Mouse (Mus musculus): ENCODE results near the gene Aldh3b1. TPM values are rescaled to one million over a fixed set of nuclear protein-coding genes. Genes with fewer than 3 reads are reported as not detected.

Aldh3b1 gene
- total RNA-seq (2023; ENCODE audit: inconsistent age) = 8.7 to 9.6 TPM (median 9.1 TPM) in 4 replicates

GRCm38 (mm10) chr19:3929211-3929941 lies at the start of gene Aldh3b1:
Gene Aldh3b1 (minus strand): TSS chr19:3929808.

GRCm38 (mm10) chr19:3972229-3972628 lies 42.6 kb upstream of the Aldh3b1 start, which contains the start of gene Aldh3b2:
Gene Aldh3b2 (plus strand): TSS chr19:3972328.

GRCm38 (mm10) chr19:3958470-3958869 lies 28.9 kb upstream of the Aldh3b1 start, which contains the start of gene Aldh3b3:
Gene Aldh3b3 (plus strand): TSS chr19:3958645.

GRCm38 (mm10) chr19:3935032-3935895 lies 5.7 kb upstream of the Aldh3b1 start, which contains the start of gene Unc93b1:
Gene Unc93b1 (plus strand): TSS chr19:3935186.

GRCm38 (mm10) chr19:3912337-3913204 lies 17.0 kb downstream of the Aldh3b1 start, which contains the start of gene Ndufs8:
Gene Ndufs8 (minus strand): TSS chr19:3912774.

GRCm38 (mm10) chr19:3906795-3907786 lies 22.5 kb downstream of the Aldh3b1 start, which contains the start of gene Tcirg1:
Gene Tcirg1 (minus strand): TSS chr19:3907133.

Other genes with a start within 250 kb of the Aldh3b1 start
- 0.63 to 1.2 TPM (median 0.94 TPM) in 4 replicates for gene Lrp5, start 243.2 kb downstream of the Aldh3b1 start, total RNA-seq (2023; ENCODE audit: inconsistent age)
- gene 1810055G02Rik, start 221.5 kb downstream of the Aldh3b1 start, total RNA-seq (2023; ENCODE audit: inconsistent age) = 4.8 to 6.5 TPM (median 5.5 TPM) in 4 replicates
- 110 to 126 TPM (median 119 TPM) in 4 replicates for gene Kmt5b, start 162.4 kb downstream of the Aldh3b1 start, total RNA-seq (2023; ENCODE audit: inconsistent age)
- 51.3 to 66.2 TPM (median 60.2 TPM) in 4 replicates for gene Chka, start 78.0 kb downstream of the Aldh3b1 start, total RNA-seq (2023; ENCODE audit: inconsistent age)
- 135 to 176 TPM (median 152 TPM) in 4 replicates for gene Tcirg1, start 22.7 kb downstream of the Aldh3b1 start, total RNA-seq (2023; ENCODE audit: inconsistent age)
- 84.9 to 96.2 TPM (median 92.2 TPM) in 4 replicates for gene Ndufs8, start 17.0 kb downstream of the Aldh3b1 start, total RNA-seq (2023; ENCODE audit: inconsistent age)
- gene Unc93b1, start 5.4 kb upstream of the Aldh3b1 start, total RNA-seq (2023; ENCODE audit: inconsistent age) = 548 to 668 TPM (median 607 TPM) in 4 replicates
- gene Aldh3b3, start 28.8 kb upstream of the Aldh3b1 start, total RNA-seq (2023; ENCODE audit: inconsistent age) = 0.60 TPM in 1 of 4 replicates, not detected in the others
- gene Aldh3b2, start 42.5 kb upstream of the Aldh3b1 start, total RNA-seq (2023; ENCODE audit: inconsistent age) = 0.22 to 0.38 TPM in 2 of 4 replicates, not detected in the others
- gene Acy3, start 56.8 kb upstream of the Aldh3b1 start, total RNA-seq (2023; ENCODE audit: inconsistent age) = not detected in 4 replicates
- gene Tbx10, start 62.9 kb upstream of the Aldh3b1 start, total RNA-seq (2023; ENCODE audit: inconsistent age) = not detected in 4 replicates
- gene Nudt8, start 70.8 kb upstream of the Aldh3b1 start, total RNA-seq (2023; ENCODE audit: inconsistent age) = 22.3 to 28.3 TPM (median 25.0 TPM) in 4 replicates
- gene Gm49405, start 70.8 kb upstream of the Aldh3b1 start, total RNA-seq (2023; ENCODE audit: inconsistent age) = 3.2 to 4.8 TPM (median 4.4 TPM) in 4 replicates
- 8.6 to 10.7 TPM (median 10.2 TPM) in 4 replicates for gene Doc2g, start 73.5 kb upstream of the Aldh3b1 start, total RNA-seq (2023; ENCODE audit: inconsistent age)
- gene Ndufv1, start 83.0 kb upstream of the Aldh3b1 start, total RNA-seq (2023; ENCODE audit: inconsistent age) = 83.3 to 94.8 TPM (median 93.6 TPM) in 4 replicates
- gene Gstp1, start 108.2 kb upstream of the Aldh3b1 start, total RNA-seq (2023; ENCODE audit: inconsistent age) = 129 to 162 TPM (median 142 TPM) in 4 replicates
- gene Gstp2, start 116.2 kb upstream of the Aldh3b1 start, total RNA-seq (2023; ENCODE audit: inconsistent age) = 8.5 to 13.7 TPM (median 10.5 TPM) in 4 replicates
- gene Gstp3, start 129.8 kb upstream of the Aldh3b1 start, total RNA-seq (2023; ENCODE audit: inconsistent age) = not detected in 4 replicates
- gene Cabp2, start 151.8 kb upstream of the Aldh3b1 start, total RNA-seq (2023; ENCODE audit: inconsistent age) = not detected in 4 replicates
- gene Cdk2ap2, start 167.4 kb upstream of the Aldh3b1 start, total RNA-seq (2023; ENCODE audit: inconsistent age) = 125 to 143 TPM (median 131 TPM) in 4 replicates
- gene Pitpnm1, start 170.2 kb upstream of the Aldh3b1 start, total RNA-seq (2023; ENCODE audit: inconsistent age) = 177 to 203 TPM (median 187 TPM) in 4 replicates
- 93.0 to 109 TPM (median 99.7 TPM) in 4 replicates for gene Aip, start 196.1 kb upstream of the Aldh3b1 start, total RNA-seq (2023; ENCODE audit: inconsistent age)
- gene Gpr152, start 210.0 kb upstream of the Aldh3b1 start, total RNA-seq (2023; ENCODE audit: inconsistent age) = 0.38 to 0.78 TPM (median 0.69 TPM) in 4 replicates
- gene Cabp4, start 214.2 kb upstream of the Aldh3b1 start, total RNA-seq (2023; ENCODE audit: inconsistent age) = 1.8 to 2.4 TPM (median 2.0 TPM) in 4 replicates
- 142 to 167 TPM (median 154 TPM) in 4 replicates for gene Coro1b, start 218.8 kb upstream of the Aldh3b1 start, total RNA-seq (2023; ENCODE audit: inconsistent age)
- gene Ptprcap, start 223.8 kb upstream of the Aldh3b1 start, total RNA-seq (2023; ENCODE audit: inconsistent age) = 373 to 450 TPM (median 401 TPM) in 4 replicates
- 49.7 to 66.7 TPM (median 51.3 TPM) in 4 replicates for gene Rps6kb2, start 233.5 kb upstream of the Aldh3b1 start, total RNA-seq (2023; ENCODE audit: inconsistent age)
- gene Carns1, start 245.7 kb upstream of the Aldh3b1 start, total RNA-seq (2023; ENCODE audit: inconsistent age) = 78.2 to 88.7 TPM (median 80.1 TPM) in 4 replicates